Mouse (Mus musculus) heart, embryonic 14.5 days (tissue): Measurements from ENCODE around the gene Rptn. TPM values are rescaled to one million over a fixed set of nuclear protein-coding genes. Genes with fewer than 3 reads are reported as not detected.

Source experiments
- ATAC-seq: fragments of 200-750 bp; cut with Nextera tagmentation; 2 replicates; pipeline ENCODE4 v1.8.0; 2017; ENCODE audit warnings: low read depth, moderate TSS enrichment; ENCODE audit not compliant: insufficient number of reproducible peaks, insufficient read depth, low FRiP score
- H3K27ac ChIP-seq, 2 experiments: fragments of 200-500 bp in 1 of 2; fragments of 300-500 bp in 1 of 2; sonication (generic) in 1 of 2; replicated peaks in 1 of 2; 2 replicates each; pipeline ENCODE4 v1.5.1; 2012 to 2014; ENCODE audit warnings: low read depth in 2 of 2, low read length in 2 of 2, control low read depth in 1 of 2, mild to moderate bottlenecking in 1 of 2, mixed read lengths in 1 of 2; ENCODE audit not compliant: control insufficient read depth in 1 of 2, insufficient read depth in 1 of 2
- H3K27me3 ChIP-seq: fragments of 300-500 bp; sonication (generic); 2 replicates; pipeline ENCODE4 v1.6.1; 2014; ENCODE audit warnings: mild to moderate bottlenecking, low read length, control low read depth; ENCODE audit not compliant: control insufficient read depth, insufficient read depth
- H3K36me3 ChIP-seq: fragments of 300-500 bp; sonication (generic); 2 replicates; pipeline ENCODE4 v1.6.1; 2014; ENCODE audit warnings: mild to moderate bottlenecking, control low read depth, low read length, mixed read lengths; ENCODE audit not compliant: control insufficient read depth, insufficient read depth
- H3K4me1 ChIP-seq, 2 experiments: fragments of 200-500 bp in 1 of 2; fragments of 300-500 bp in 1 of 2; sonication (generic) in 1 of 2; 2 replicates each; pipeline ENCODE4 v1.6.1; 2012 to 2014; ENCODE audit warnings: low read length in 2 of 2, control low read depth in 1 of 2, mixed read lengths in 1 of 2; ENCODE audit not compliant: control insufficient read depth in 2 of 2, insufficient read depth in 2 of 2
- H3K4me2 ChIP-seq: fragments of 300-500 bp; sonication (generic); 2 replicates; pipeline ENCODE4 v1.6.1; 2014; ENCODE audit warnings: mild to moderate bottlenecking, low read length
- H3K4me3 ChIP-seq, 2 experiments: fragments of 200-500 bp in 1 of 2; fragments of 300-500 bp in 1 of 2; sonication (generic) in 1 of 2; 2 replicates each; pipeline ENCODE4 v1.5.1; 2012 to 2014; ENCODE audit warnings: low read length in 2 of 2, mild to moderate bottlenecking in 2 of 2, control low read depth in 1 of 2, low read depth in 1 of 2, moderate library complexity in 1 of 2; ENCODE audit not compliant: control insufficient read depth in 1 of 2, insufficient read depth in 1 of 2
- H3K9ac ChIP-seq: fragments of 300-500 bp; sonication (generic); 2 replicates; pipeline ENCODE4 v1.6.1; 2014; ENCODE audit warnings: mild to moderate bottlenecking, low read length
- H3K9me3 ChIP-seq: fragments of 300-500 bp; sonication (generic); 2 replicates; pipeline ENCODE4 v1.6.1; 2016; ENCODE audit warnings: low read length, control low read depth; ENCODE audit not compliant: control insufficient read depth
- whole genome bisulfite sequencing: fragments of 180-500 bp; shearing (Covaris S2); extraction: QIAGEN DNeasy Blood & Tissue Kit; methylation state at CpG from one replicate; pipeline ENCODE4 v1.1.7; 2014; 5-methylcytosine and 5-hydroxymethylcytosine counted together
- polyA plus RNA-seq: library from polyadenylated mRNA; unstranded; fragments of >200 nt; fragmentation: Nextera tagmentation; extraction: Ambion mirVana; gene quantifications from 2 replicates; pipeline ENCODE4 v1.2.1, GENCODE M21; 2014

Gene Rptn
- polyA plus RNA-seq, 1 experiment from 2014 or later, result not detected

GRCm38 (mm10) chr3:93375196-93375595 lies 18.3 kb upstream of the Rptn start:
- 71% methylated on average over 1 of the region's 1 CpGs for WGBS
- no peak for ATAC-seq

GRCm38 (mm10) chr3:93375601-93376000 lies 17.9 kb upstream of the Rptn start:
- Histone ChIP-seq H3K36me3 (no peaks in the 10 kb centered on the region), H3K9ac (no peak overlapping the region), H3K27me3 (no peaks in the 10 kb centered on the region), H3K4me2 (no peak overlapping the region), H3K4me1 (no peaks in the 10 kb centered on the region), H3K4me3 (no peak overlapping the region), H3K9me3 (no peaks in the 10 kb centered on the region), H3K27ac (no peak overlapping the region)
- ATAC-seq, result no peak
- 84% methylated on average over 5 of the region's 5 CpGs for WGBS

More at GRCm38 (mm10) chr3:93375196-93375595, 18.3 kb upstream of the Rptn start:
- Histone ChIP-seq H3K9ac (no peak overlapping the region), H3K4me2 (no peak overlapping the region), H3K36me3 (no peaks in the 10 kb centered on the region), H3K27ac (no peak overlapping the region), H3K27me3 (no peaks in the 10 kb centered on the region), H3K4me3 (no peak overlapping the region), H3K4me1 (no peaks in the 10 kb centered on the region), H3K9me3 (no peaks in the 10 kb centered on the region)

- no peak overlapping the region for H3K27ac ChIP-seq
- H3K4me2 ChIP-seq, result no peak overlapping the region
- no peaks in the 10 kb centered on the region for H3K27me3 ChIP-seq
- 64% methylated on average over 4 of the region's 4 CpGs for WGBS
- no peaks in the 10 kb centered on the region for H3K9me3 ChIP-seq
- no peaks in the 10 kb centered on the region for H3K4me1 ChIP-seq
- no peak overlapping the region for H3K9ac ChIP-seq
- no peak overlapping the region for H3K4me3 ChIP-seq
- no peaks in the 10 kb centered on the region for H3K36me3 ChIP-seq
- no peak for ATAC-seq
These were observed 15.4 kb upstream of the Rptn start for GRCm38 (mm10) chr3:93378146-93378545.

GRCm38 (mm10) chr3:93403936-93404335 lies 10.4 kb downstream of the Rptn start:
- Histone ChIP-seq H3K36me3 (no peaks in the 10 kb centered on the region), H3K9me3 (no peaks in the 10 kb centered on the region), H3K27me3 (no peaks in the 10 kb centered on the region), H3K9ac (no peak overlapping the region), H3K27ac (no peak overlapping the region), H3K4me3 (no peak overlapping the region), H3K4me1 (no peaks in the 10 kb centered on the region), H3K4me2 (no peak overlapping the region)
- ATAC-seq, result no peak
- 85% methylated on average over 3 of the region's 3 CpGs for WGBS

GRCm38 (mm10) chr3:93406992-93407391 lies 13.5 kb downstream of the Rptn start:
- 27% methylated on average over 5 of the region's 5 CpGs for WGBS

GRCm38 (mm10) chr3:93411905-93412304 lies 18.4 kb downstream of the Rptn start:
- no peaks in the 10 kb centered on the region for H3K36me3 ChIP-seq
- no peak overlapping the region for H3K27ac ChIP-seq
- H3K9me3 ChIP-seq, result no peaks in the 10 kb centered on the region
- H3K4me2 ChIP-seq, result no peak overlapping the region
- no peak for ATAC-seq
- no peaks in the 10 kb centered on the region for H3K4me1 ChIP-seq
- 13% methylated on average over 2 of the region's 2 CpGs for WGBS
- no peaks in the 10 kb centered on the region for H3K27me3 ChIP-seq
- no peak overlapping the region for H3K9ac ChIP-seq
- H3K4me3 ChIP-seq, result no peak overlapping the region

More at GRCm38 (mm10) chr3:93406992-93407391, 13.5 kb downstream of the Rptn start:
- no peak for ATAC-seq
- no peak overlapping the region for H3K27ac ChIP-seq
- no peaks in the 10 kb centered on the region for H3K4me1 ChIP-seq
- no peaks in the 10 kb centered on the region for H3K27me3 ChIP-seq
- no peak overlapping the region for H3K4me3 ChIP-seq
- no peak overlapping the region for H3K4me2 ChIP-seq
- no peak overlapping the region for H3K9ac ChIP-seq
- H3K36me3 ChIP-seq, result no peaks in the 10 kb centered on the region
- no peaks in the 10 kb centered on the region for H3K9me3 ChIP-seq

GRCm38 (mm10) chr3:93431673-93432072 lies 38.2 kb downstream of the Rptn start:
- no peak for ATAC-seq
- Histone ChIP-seq H3K27me3 (no peaks in the 10 kb centered on the region), H3K27ac (no peak overlapping the region), H3K4me1 (no peaks in the 10 kb centered on the region), H3K36me3 (no peaks in the 10 kb centered on the region), H3K9ac (no peak overlapping the region), H3K9me3 (no peaks in the 10 kb centered on the region), H3K4me3 (no peak overlapping the region), H3K4me2 (no peak overlapping the region)
- WGBS, result 63% methylated on average over 3 of the region's 3 CpGs

GRCm38 (mm10) chr3:93442030-93442429 lies 48.5 kb downstream of the Rptn start, which contains the start of gene Tchh:
Tchh (plus strand) TSS chr3:93442330.
- Histone ChIP-seq H3K4me1 (peaks cover 2 to 12% of the 10 kb centered on the region in 2 experiments; a peak in 2 of 4 replicates), H3K9ac (no peak within 1 kb of the TSS), H3K27me3 (peaks cover 37% of the 10 kb centered on the region), H3K9me3 (no peaks in the 10 kb centered on the region), H3K36me3 (no peaks in the 10 kb centered on the region), H3K27ac (no peak within 1 kb of the TSS), H3K4me2 (peak within 1 kb of the TSS; percentile 76), H3K4me3 (peak within 1 kb of the TSS in 1 of 2 experiments; percentile 55; a peak in 2 of 4 replicates)
- no peak for ATAC-seq
- WGBS, result 88% methylated on average over 1 of the region's 1 CpGs
